Mouse (Mus musculus) liver, embryonic 12.5 days (tissue): ENCODE data around the gene Flvcr2. TPM values are rescaled to one million over a fixed set of nuclear protein-coding genes. Genes with fewer than 3 reads are reported as not detected.

Experiments
- ATAC-seq: fragments of 200-750 bp; cut with Nextera tagmentation; 2 replicates; pipeline ENCODE4 v1.8.0; 2017; ENCODE audit warnings: moderate number of reproducible peaks, mild to moderate bottlenecking, moderate library complexity
- H3K27ac ChIP-seq: fragments of 300-500 bp; sonication (generic); 2 replicates; pipeline ENCODE4 v1.5.1; 2016; ENCODE audit warnings: mild to moderate bottlenecking
- H3K27me3 ChIP-seq: fragments of 300-500 bp; sonication (generic); replicated peaks from 2 replicates; pipeline ENCODE4 v1.6.1; 2016; ENCODE audit warnings: mild to moderate bottlenecking, moderate library complexity
- H3K36me3 ChIP-seq: fragments of 300-500 bp; sonication (generic); 2 replicates; pipeline ENCODE4 v1.6.1; 2016; ENCODE audit warnings: mild to moderate bottlenecking, moderate library complexity
- H3K4me1 ChIP-seq: fragments of 300-500 bp; sonication (generic); 2 replicates; pipeline ENCODE4 v1.6.1; 2016
- H3K4me2 ChIP-seq: fragments of 300-500 bp; sonication (generic); 2 replicates; pipeline ENCODE4 v1.6.1; 2016; ENCODE audit warnings: mild to moderate bottlenecking, moderate library complexity
- H3K4me3 ChIP-seq: fragments of 300-500 bp; sonication (generic); 2 replicates; pipeline ENCODE4 v1.5.1; 2016; ENCODE audit warnings: mild to moderate bottlenecking, moderate library complexity
- H3K9ac ChIP-seq: fragments of 300-500 bp; sonication (generic); 2 replicates; pipeline ENCODE4 v1.6.1; 2016; ENCODE audit warnings: mild to moderate bottlenecking, moderate library complexity
- H3K9me3 ChIP-seq: fragments of 300-500 bp; sonication (generic); replicated peaks from 2 replicates; pipeline ENCODE4 v1.6.1; 2016; ENCODE audit warnings: mild to moderate bottlenecking, moderate library complexity
- WGBS: fragments of 180-500 bp; shearing (Covaris S2); methylation state at CpG from one replicate; pipeline ENCODE4 v1.1.7; 2016; ENCODE audit not compliant: insufficient replicate concordance; 5-methylcytosine and 5-hydroxymethylcytosine counted together
- polyA plus RNA-seq: library from polyadenylated mRNA; unstranded; fragments of >200 nt; fragmentation: Nextera tagmentation; extraction: Ambion mirVana; gene quantifications from 2 replicates; pipeline ENCODE4 v1.2.1, GENCODE M21; 2016

Gene Flvcr2
- polyA plus RNA-seq, 1 experiment from 2014 or later: 4.3 TPM

- 0 out of 2 replicates have a peak, but pooled peaks cover 10% of the 10 kb centered on the region for H3K27me3 ChIP-seq
- 33% methylated on average over 4 of the region's 4 CpGs for WGBS
- no peak for ATAC-seq
Observed at GRCm38 (mm10) chr12:85767750-85768149, 21.4 kb downstream of the Flvcr2 start.

DNA sequence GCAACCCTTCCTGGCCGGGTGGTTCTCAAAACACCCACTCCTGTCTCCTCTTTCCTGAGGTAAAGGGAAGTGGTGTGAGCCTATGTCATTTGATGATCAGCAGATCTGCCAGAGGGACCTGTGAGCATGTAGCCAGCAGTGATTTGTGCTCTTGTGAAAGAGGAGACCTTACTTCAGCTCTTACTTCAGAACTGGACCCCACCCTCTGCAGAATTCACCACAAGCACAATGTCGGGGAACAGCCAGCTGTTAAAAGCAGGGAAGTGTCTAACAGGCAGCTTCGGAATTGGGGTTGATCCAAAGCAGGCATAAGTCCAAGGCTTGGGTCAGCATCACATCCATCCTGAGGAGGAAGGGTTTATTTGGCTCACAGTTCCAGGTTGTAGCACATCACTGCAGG is 25.0 kb downstream of the Flvcr2 start:
- WGBS: 46% methylated on average over 3 of the region's 3 CpGs
- ATAC-seq: no peak
- H3K27ac ChIP-seq: no peak overlapping the region
- H3K27me3 ChIP-seq: 0 out of 2 replicates have a peak, but pooled peaks cover 10% of the 10 kb centered on the region
- no peaks in the 10 kb centered on the region for H3K36me3 ChIP-seq
- H3K9me3 ChIP-seq: no peaks in the 10 kb centered on the region
- H3K9ac ChIP-seq: no peak overlapping the region
- no peaks in the 10 kb centered on the region for H3K4me1 ChIP-seq
- no peak overlapping the region for H3K4me2 ChIP-seq
- H3K4me3 ChIP-seq: no peak overlapping the region

More at GRCm38 (mm10) chr12:85767750-85768149, 21.4 kb downstream of the Flvcr2 start:
- Histone ChIP-seq H3K27ac (no peak overlapping the region), H3K9ac (no peak overlapping the region), H3K36me3 (no peaks in the 10 kb centered on the region), H3K4me3 (no peak overlapping the region), H3K9me3 (no peaks in the 10 kb centered on the region), H3K4me2 (no peak overlapping the region), H3K4me1 (no peaks in the 10 kb centered on the region)

DNA sequence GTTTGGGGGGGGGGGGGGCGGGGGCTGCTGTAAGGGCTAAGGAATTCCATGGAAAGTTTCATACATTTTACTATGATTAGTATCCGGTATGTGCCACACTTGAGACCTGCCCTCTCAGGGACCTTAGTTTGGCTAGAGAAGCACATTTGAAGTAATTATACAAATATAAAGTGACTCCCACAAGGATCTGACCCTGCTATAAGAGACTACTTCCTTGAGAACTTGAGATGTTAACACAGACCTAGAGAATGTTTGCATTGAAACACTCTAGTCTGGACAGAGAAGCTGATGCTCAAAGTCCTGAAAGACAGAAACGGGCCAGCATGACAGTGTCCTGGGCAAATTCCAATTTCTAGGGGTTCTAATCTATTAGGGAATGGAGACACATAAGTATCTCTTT is 32.6 kb downstream of the Flvcr2 start:
- ATAC-seq: no peak
- Histone ChIP-seq H3K36me3 (no peaks in the 10 kb centered on the region), H3K4me3 (no peak overlapping the region), H3K4me1 (0 out of 2 replicates have a peak, but pooled peaks cover 5% of the 10 kb centered on the region), H3K9ac (no peak overlapping the region), H3K4me2 (no peak overlapping the region), H3K27me3 (no peaks in the 10 kb centered on the region), H3K27ac (no peak overlapping the region), H3K9me3 (no peaks in the 10 kb centered on the region)
- 53% methylated on average over 3 of the region's 3 CpGs for WGBS

DNA sequence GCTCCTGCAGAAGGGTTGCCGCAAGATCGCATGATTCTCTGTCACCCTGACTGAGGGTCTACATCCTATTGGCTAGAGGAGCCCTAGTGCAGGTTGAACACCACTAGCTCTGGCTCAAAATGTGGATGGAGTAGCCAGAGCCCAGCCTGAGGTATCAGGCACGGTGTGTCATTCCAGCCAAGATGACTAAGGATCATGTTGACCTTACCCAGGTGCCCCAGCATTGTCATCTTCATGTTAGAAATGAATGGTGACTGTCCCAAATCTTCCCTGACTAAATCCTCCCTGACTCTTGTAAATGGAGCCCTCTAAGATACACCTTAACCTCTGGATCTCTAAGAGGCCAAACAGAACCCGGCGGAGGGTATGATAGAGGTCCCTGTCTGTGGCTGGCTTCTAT is 33.4 kb downstream of the Flvcr2 start:
- no peak overlapping the region for H3K4me3 ChIP-seq
- H3K4me2 ChIP-seq: no peak overlapping the region
- no peak for ATAC-seq
- 80% methylated on average over 5 of the region's 5 CpGs for WGBS
- no peaks in the 10 kb centered on the region for H3K27me3 ChIP-seq
- no peak overlapping the region for H3K27ac ChIP-seq
- H3K9ac ChIP-seq: no peak overlapping the region
- no peaks in the 10 kb centered on the region for H3K9me3 ChIP-seq
- 0 out of 2 replicates have a peak, but pooled peaks cover 5% of the 10 kb centered on the region for H3K4me1 ChIP-seq
- H3K36me3 ChIP-seq: no peaks in the 10 kb centered on the region

DNA sequence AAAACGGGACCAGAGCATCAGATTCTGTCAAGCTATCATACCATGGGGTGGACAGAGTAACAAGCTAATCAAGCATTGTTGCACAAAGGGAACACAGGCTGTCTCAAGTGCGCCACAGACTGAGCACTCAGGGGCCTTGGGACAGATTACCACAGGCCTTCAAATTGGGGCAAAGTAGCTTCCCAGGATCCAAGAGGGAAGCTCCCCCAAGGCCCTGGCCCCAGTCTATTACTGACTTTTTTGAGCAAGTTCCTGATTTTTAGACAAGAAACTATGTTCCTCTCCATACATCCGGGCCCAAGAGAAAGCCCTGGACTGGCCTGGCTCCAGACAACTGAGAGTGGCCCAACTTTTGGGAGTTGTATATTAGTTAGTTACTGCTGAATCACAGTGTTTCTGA is 35.3 kb downstream of the Flvcr2 start:
- no peaks in the 10 kb centered on the region for H3K27me3 ChIP-seq
- no peak overlapping the region for H3K4me3 ChIP-seq
- ATAC-seq: no peak
- H3K9ac ChIP-seq: no peak overlapping the region
- H3K27ac ChIP-seq: no peak overlapping the region
- H3K9me3 ChIP-seq: no peaks in the 10 kb centered on the region
- H3K4me2 ChIP-seq: no peak overlapping the region
- H3K36me3 ChIP-seq: no peaks in the 10 kb centered on the region
- 0 out of 2 replicates have a peak, but pooled peaks cover 5% of the 10 kb centered on the region for H3K4me1 ChIP-seq
- WGBS: 61% methylated on average over 3 of the region's 3 CpGs

DNA sequence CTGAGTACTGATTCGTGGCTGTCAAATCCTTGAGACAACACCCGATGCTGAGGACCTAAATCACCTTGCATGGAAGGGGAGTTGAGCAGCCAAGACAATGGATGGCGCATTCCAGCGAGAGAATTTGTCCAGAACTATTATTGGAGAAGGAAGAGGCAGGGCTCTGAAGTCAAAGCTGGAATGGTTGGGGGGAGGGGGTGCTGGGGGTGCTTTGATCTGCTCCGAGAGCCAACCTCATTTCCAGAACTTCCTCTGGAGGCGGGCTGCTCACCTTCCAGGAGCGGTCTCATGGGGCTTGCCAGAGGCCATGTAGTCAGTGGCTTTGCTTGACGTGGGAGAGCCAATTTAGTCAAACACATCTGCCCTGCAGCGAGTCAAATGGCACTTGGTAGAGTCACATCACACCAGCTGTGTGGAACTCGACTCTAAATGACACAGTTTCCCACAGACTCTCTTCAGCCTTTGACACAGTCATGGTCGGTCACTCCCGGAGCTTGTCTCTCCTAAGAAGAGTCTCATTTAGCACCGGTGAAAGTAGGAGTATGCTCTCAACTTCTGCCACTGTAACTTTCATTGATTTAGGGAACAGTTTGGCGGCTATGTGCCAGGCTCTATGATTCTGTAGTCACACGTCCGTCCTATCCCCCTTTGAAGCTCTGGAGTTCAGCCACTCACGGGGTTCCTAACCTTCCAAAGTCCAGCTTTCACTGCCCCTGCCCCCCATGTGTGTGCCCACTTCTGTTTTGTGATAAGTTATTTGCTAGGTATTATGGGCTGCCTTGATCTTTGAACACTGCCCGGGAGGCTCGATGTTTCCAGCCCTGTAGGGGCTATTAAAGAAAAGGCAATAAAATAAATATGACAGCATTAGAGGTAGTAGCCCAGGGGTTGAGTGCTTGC is 38.8 kb downstream of the Flvcr2 start:
- Histone ChIP-seq H3K36me3 (no peaks in the 10 kb centered on the region), H3K4me1 (no peaks in the 10 kb centered on the region), H3K27ac (0 out of 2 replicates have a peak overlapping the region, but pooled peaks have one; percentile 11), H3K9ac (no peak overlapping the region), H3K4me2 (no peak overlapping the region), H3K9me3 (no peaks in the 10 kb centered on the region), H3K27me3 (no peaks in the 10 kb centered on the region), H3K4me3 (no peak overlapping the region)
- 62% methylated on average over 19 of the region's 19 CpGs for WGBS
- ATAC-seq: peak; percentile 32

DNA sequence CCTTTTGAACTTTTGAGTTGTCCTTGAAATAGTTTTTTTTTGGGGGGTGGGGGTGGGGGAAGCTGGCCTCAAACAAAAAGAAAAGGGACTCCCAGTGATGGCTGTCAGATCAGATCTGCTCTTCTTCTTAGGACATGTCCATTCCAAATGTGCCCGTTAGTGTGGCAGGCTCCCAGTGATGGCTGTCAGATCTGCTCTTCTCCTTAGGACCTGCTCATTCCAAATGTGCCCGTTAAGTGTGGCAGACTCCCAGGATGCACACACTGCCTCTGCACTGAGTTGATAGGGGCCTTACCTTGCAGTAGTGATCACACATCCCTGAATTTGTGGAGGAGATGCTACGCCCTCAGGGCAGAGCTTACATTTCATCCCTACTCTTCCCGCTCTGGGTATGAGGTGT is 45.8 kb downstream of the Flvcr2 start:
- Histone ChIP-seq H3K27ac (no peak overlapping the region), H3K9me3 (no peaks in the 10 kb centered on the region), H3K36me3 (no peaks in the 10 kb centered on the region), H3K4me1 (no peaks in the 10 kb centered on the region), H3K4me2 (no peak overlapping the region), H3K9ac (no peak overlapping the region), H3K27me3 (no peaks in the 10 kb centered on the region), H3K4me3 (no peak overlapping the region)
- no peak for ATAC-seq
- 69% methylated on average over 4 of the region's 4 CpGs for WGBS

- Histone ChIP-seq H3K4me3 (no peak overlapping the region), H3K4me2 (no peak overlapping the region), H3K4me1 (no peaks in the 10 kb centered on the region), H3K27me3 (no peaks in the 10 kb centered on the region), H3K36me3 (no peaks in the 10 kb centered on the region), H3K27ac (no peak overlapping the region), H3K9me3 (no peaks in the 10 kb centered on the region), H3K9ac (no peak overlapping the region)
- ATAC-seq: no peak
- WGBS: 56% methylated on average over 6 of the region's 6 CpGs
Observed at GRCm38 (mm10) chr12:85792821-85793346, 46.5 kb downstream of the Flvcr2 start.

DNA sequence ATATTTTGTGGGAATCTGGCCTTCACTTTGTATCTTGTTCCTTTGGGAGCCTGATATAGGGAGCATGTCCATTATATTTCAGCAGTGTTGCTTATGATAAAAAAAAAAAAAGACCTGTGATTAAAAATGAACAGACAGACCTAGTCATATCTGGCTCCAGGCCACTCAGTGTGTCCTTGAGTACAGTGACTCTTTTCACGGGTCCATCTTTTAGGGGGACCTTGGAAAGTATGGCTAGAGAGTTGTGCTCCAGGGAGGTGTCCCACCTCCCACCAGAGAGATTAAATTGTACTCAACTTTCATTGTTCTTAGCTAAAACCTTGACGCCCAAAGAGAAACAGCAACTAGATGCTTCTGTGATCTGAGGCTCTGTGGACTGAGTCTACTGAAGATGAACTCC is 47.8 kb downstream of the Flvcr2 start:
- no peaks in the 10 kb centered on the region for H3K27me3 ChIP-seq
- H3K9me3 ChIP-seq: no peaks in the 10 kb centered on the region
- H3K9ac ChIP-seq: no peak overlapping the region
- no peaks in the 10 kb centered on the region for H3K36me3 ChIP-seq
- no peak overlapping the region for H3K4me3 ChIP-seq
- ATAC-seq: no peak
- H3K4me2 ChIP-seq: no peak overlapping the region
- no peak overlapping the region for H3K27ac ChIP-seq
- WGBS: 57% methylated on average over 2 of the region's 2 CpGs
- no peaks in the 10 kb centered on the region for H3K4me1 ChIP-seq

GRCm38 (mm10) chr12:85795551-85795950 is 49.2 kb downstream of the Flvcr2 start:
- H3K4me3 ChIP-seq: no peak overlapping the region
- WGBS: 44% methylated on average over 1 of the region's 1 CpGs
- no peak overlapping the region for H3K27ac ChIP-seq
- no peaks in the 10 kb centered on the region for H3K27me3 ChIP-seq
- H3K4me1 ChIP-seq: no peaks in the 10 kb centered on the region
- ATAC-seq: no peak
- H3K36me3 ChIP-seq: no peaks in the 10 kb centered on the region
- no peaks in the 10 kb centered on the region for H3K9me3 ChIP-seq
- H3K9ac ChIP-seq: no peak overlapping the region
- H3K4me2 ChIP-seq: no peak overlapping the region

DNA sequence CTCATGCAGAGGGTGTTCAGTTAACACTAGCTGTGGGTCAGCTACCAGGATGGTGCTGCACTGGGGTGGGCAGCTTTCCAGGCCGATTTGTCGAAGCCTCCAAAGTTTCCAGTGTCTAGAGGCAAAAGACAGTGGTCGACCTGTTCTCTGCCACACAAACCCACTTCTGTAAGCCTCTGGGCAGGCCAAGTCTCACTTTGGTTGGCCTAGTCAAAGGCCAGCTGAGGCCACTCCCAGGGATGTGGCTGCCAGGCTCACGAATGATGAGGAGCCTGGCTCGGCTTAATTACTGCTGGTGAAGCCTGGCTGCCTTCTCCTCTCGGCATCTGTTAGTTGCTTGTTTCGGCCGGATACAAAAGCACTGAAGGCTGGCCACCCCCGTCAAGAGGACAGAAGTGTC is 53.7 kb downstream of the Flvcr2 start:
- Histone ChIP-seq H3K4me3 (no peak overlapping the region), H3K4me1 (no peaks in the 10 kb centered on the region), H3K9ac (no peak overlapping the region), H3K9me3 (no peaks in the 10 kb centered on the region), H3K4me2 (no peak overlapping the region), H3K27ac (no peak overlapping the region), H3K36me3 (no peaks in the 10 kb centered on the region), H3K27me3 (no peaks in the 10 kb centered on the region)
- WGBS: 70% methylated on average over 9 of the region's 9 CpGs
- ATAC-seq: no peak

DNA sequence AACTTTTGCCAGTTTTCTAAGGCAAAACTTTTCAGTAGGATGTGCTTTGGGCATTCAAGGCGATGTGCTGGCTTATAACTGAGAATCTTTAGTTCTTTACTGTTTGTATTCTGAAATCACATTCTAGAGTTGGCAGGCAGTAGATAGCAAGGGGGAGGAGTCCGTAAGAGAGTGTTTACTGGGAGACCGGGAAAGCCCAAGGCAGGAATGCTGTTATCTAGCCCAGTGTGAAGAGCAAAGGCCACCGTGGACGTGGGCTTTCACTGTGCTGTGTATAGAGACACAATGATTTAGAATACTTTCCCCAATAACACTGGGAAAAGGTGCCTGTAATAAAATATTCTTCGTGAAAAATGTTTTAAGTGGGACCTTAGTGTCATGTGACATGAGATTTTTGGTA is 63.4 kb downstream of the Flvcr2 start:
- Histone ChIP-seq H3K27me3 (no peaks in the 10 kb centered on the region), H3K9me3 (no peaks in the 10 kb centered on the region), H3K27ac (no peak overlapping the region), H3K4me1 (peaks cover 5% of the 10 kb centered on the region; the same call in 1 of the 2 replicates), H3K9ac (no peak overlapping the region), H3K36me3 (peaks cover 40% of the 10 kb centered on the region), H3K4me3 (no peak overlapping the region), H3K4me2 (no peak overlapping the region)
- ATAC-seq: peak; percentile 64; the same call in 1 of the 2 replicates
- 38% methylated on average over 6 of the region's 6 CpGs for WGBS
